Mouse (Mus musculus) liver, adult 2 months (tissue): ENCODE measurements around the gene Cntnap5b. TPM values are rescaled to one million over a fixed set of nuclear protein-coding genes. Genes with fewer than 3 reads are reported as not detected.
A peak's percentile ranks its signal among the peaks of the same experiment; 100 is the strongest.

Experiments used
- DNase-seq: peaks from one replicate; pipeline ENCODE4 v3.0.0-alpha.2; 2011; ENCODE audit warnings: low read depth, low spot score; ENCODE audit errors: extremely low read depth
- H3K27ac ChIP-seq: fragments of 200-500 bp; replicated peaks from 2 replicates; pipeline ENCODE4 v1.5.1; 2012; ENCODE audit warnings: low read depth, mild to moderate bottlenecking, control low read depth, inconsistent platforms, low read length; ENCODE audit not compliant: insufficient read depth
- H3K27me3 ChIP-seq: fragments of 200-500 bp; 2 replicates; pipeline ENCODE4 v1.6.1; 2012; ENCODE audit warnings: mild to moderate bottlenecking, moderate library complexity, low read length, inconsistent platforms; ENCODE audit not compliant: control insufficient read depth, insufficient read depth
- H3K36me3 ChIP-seq: fragments of 200-500 bp; 2 replicates; pipeline ENCODE4 v1.6.1; 2012; ENCODE audit warnings: low read length, inconsistent platforms; ENCODE audit not compliant: control insufficient read depth, insufficient read depth
- H3K4me1 ChIP-seq: fragments of 200-500 bp; 2 replicates; pipeline ENCODE4 v1.6.1; 2011; ENCODE audit warnings: low read length; ENCODE audit not compliant: control insufficient read depth, insufficient read depth
- H3K4me3 ChIP-seq: fragments of 200-500 bp; 2 replicates; pipeline ENCODE4 v1.5.1; 2011; ENCODE audit warnings: low read depth, mild to moderate bottlenecking, control low read depth, low read length, moderate library complexity; ENCODE audit not compliant: insufficient read depth
- H3K79me2 ChIP-seq: fragments of 200-500 bp; 2 replicates; pipeline ENCODE4 v1.6.1; 2012; ENCODE audit warnings: inconsistent platforms, mild to moderate bottlenecking, low read length, moderate library complexity; ENCODE audit not compliant: control insufficient read depth, insufficient read depth
- H3K9ac ChIP-seq: fragments of 200-500 bp; 2 replicates; pipeline ENCODE4 v1.6.1; 2012; ENCODE audit warnings: low read depth, mild to moderate bottlenecking, control low read depth, inconsistent platforms, low read length
- CTCF ChIP-seq: fragments of 200-500 bp; IDR thresholded peaks from 2 replicates; pipeline ENCODE4 v1.5.1; 2011; ENCODE audit warnings: low read depth, low read length, control low read depth
- POLR2A ChIP-seq: fragments of 200-500 bp; IDR thresholded peaks from 2 replicates; pipeline ENCODE4 v1.6.1; 2011; ENCODE audit warnings: low read length, control low read depth; ENCODE audit not compliant: insufficient read depth; ENCODE audit errors: extremely low read depth
- WGBS: fragments of 180-500 bp; shearing (Covaris S2); methylation state at CpG from one replicate; pipeline ENCODE4 v1.1.7; 2018; 5-methylcytosine and 5-hydroxymethylcytosine counted together
- polyA plus RNA-seq: library from polyadenylated mRNA; depleted of rRNA; stranded (reverse); fragments of >200 nt; gene quantifications from 2 replicates; pipeline ENCODE4 v1.2.3, GENCODE M21; 2012; rRNA removed
- total RNA-seq: library from RNA; depleted of rRNA; stranded (reverse); fragments of >200 nt; gene quantifications from 2 replicates; pipeline ENCODE4 v1.2.3, GENCODE M21; 2014; rRNA removed

The Cntnap5b gene
- not detected in 2 replicates for total RNA-seq
- polyA plus RNA-seq: not detected in 2 replicates

DNA sequence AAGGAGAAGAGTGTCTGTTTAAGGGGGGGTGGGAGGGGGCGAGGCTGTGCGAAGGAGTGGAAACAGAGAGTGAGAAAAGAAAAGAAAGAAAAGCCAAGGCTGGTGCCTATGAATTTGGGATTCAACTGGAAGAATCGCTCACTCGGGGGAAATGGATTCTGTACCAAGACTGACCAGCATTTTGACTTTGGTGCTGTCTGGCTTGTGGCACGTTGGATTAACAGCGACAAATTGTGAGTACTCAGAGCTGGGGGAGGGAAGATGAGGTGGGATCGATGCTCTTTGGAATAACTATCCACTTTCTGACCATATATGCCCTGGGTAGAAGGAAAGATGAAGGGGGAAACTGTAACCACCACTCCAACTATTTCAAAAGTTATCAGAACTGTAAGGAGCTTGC lies at the start of gene Cntnap5b:
Gene Cntnap5b, plus strand, starts transcription at position 152 of the 400 bp plus-strand sequence.
- Histone ChIP-seq H3K27me3 (no peaks in the 10 kb centered on the region), H3K9ac (no peak within 1 kb of the TSS), H3K79me2 (no peaks in the 10 kb centered on the region), H3K36me3 (no peaks in the 10 kb centered on the region), H3K27ac (no peak within 1 kb of the TSS), H3K4me1 (no peaks in the 10 kb centered on the region), H3K4me3 (no peak within 1 kb of the TSS)
- no peak for DNase-seq
- 30% methylated on average over 7 of the region's 7 CpGs for WGBS
- no peak for TF ChIP-seq POLR2A

DNA sequence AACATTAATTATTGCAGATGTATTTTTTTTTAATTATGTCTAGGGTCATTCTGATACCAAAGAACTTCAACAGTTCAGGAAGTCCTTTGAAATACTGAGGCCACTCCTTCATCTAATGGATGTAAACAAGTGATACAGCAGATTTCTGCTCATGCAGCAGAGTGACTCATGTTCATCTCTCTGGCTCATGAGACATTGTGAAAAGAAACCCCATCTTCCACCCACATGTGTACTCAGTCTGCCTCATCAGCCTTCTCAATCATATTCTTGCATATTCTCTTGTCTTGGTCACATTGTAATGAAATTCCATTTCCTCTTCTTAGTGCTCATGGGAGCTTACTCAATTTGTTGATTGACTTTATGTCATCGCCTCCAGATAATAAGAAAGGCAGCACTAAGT lies 12.6 kb upstream of the Cntnap5b start:
- 84% methylated on average over 1 of the region's 1 CpGs for WGBS
- Histone ChIP-seq H3K27ac (no peak overlapping the region), H3K79me2 (no peaks in the 10 kb centered on the region), H3K27me3 (no peaks in the 10 kb centered on the region), H3K4me1 (no peaks in the 10 kb centered on the region), H3K4me3 (no peak overlapping the region), H3K9ac (no peak overlapping the region), H3K36me3 (no peaks in the 10 kb centered on the region)
- TF ChIP-seq CTCF (no peak), POLR2A (no peak)
- no peak for DNase-seq

DNA sequence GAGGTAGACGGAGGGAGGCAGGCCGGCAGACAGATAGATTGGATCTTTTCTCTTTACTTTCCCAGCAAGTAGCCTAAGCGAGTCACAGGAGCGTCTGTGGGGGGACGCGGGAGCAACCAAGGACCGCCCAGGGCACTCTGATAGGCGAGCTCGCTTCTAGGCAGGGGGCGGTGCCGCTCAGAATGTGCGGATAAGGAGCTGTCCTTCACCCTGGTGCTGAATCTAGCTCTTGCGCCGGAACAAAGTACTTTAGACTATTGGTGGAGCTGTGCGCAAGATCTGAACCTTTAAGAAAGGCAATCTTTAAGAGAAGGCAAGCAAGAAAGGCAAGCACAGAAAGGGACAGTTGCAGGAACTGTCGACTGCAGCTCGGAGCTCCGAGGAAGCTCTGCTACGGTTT lies 382 bp upstream of the Cntnap5b start:
- Histone ChIP-seq H3K4me3 (no peak overlapping the region), H3K9ac (no peak overlapping the region), H3K36me3 (no peaks in the 10 kb centered on the region), H3K27me3 (no peaks in the 10 kb centered on the region), H3K27ac (no peak overlapping the region), H3K4me1 (no peaks in the 10 kb centered on the region), H3K79me2 (no peaks in the 10 kb centered on the region)
- peak; percentile 6 for DNase-seq
- WGBS: 4% methylated on average over 19 of the region's 19 CpGs
- TF ChIP-seq POLR2A: no peak
- no peak for TF ChIP-seq CTCF

DNA sequence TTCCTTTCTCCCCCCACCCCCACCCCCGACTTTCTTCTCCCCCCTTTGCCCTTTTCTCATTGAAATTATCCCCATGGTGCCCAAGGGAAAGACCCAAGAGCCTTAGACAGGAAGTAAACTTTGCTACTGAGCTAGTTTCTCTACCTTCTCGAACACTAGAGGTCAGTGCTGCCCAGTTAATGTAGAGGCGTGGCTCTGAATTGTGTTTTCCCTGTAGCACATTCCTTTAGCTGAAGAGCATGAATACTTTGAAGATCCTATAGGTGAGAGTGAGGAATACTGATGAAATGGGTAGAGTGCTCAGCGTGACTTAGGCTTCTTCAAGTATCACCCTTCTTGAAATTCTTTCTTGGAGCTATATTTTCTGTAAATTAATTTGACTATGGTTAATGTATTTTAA lies 1.6 kb downstream of the Cntnap5b start:
- Histone ChIP-seq H3K4me1 (no peaks in the 10 kb centered on the region), H3K79me2 (no peaks in the 10 kb centered on the region), H3K9ac (no peak overlapping the region), H3K27ac (no peak overlapping the region), H3K36me3 (no peaks in the 10 kb centered on the region), H3K27me3 (no peaks in the 10 kb centered on the region), H3K4me3 (no peak overlapping the region)
- DNase-seq: peak; percentile 6
- TF ChIP-seq POLR2A (no peak), CTCF (no peak)
- WGBS: 8% methylated on average over 4 of the region's 4 CpGs

DNA sequence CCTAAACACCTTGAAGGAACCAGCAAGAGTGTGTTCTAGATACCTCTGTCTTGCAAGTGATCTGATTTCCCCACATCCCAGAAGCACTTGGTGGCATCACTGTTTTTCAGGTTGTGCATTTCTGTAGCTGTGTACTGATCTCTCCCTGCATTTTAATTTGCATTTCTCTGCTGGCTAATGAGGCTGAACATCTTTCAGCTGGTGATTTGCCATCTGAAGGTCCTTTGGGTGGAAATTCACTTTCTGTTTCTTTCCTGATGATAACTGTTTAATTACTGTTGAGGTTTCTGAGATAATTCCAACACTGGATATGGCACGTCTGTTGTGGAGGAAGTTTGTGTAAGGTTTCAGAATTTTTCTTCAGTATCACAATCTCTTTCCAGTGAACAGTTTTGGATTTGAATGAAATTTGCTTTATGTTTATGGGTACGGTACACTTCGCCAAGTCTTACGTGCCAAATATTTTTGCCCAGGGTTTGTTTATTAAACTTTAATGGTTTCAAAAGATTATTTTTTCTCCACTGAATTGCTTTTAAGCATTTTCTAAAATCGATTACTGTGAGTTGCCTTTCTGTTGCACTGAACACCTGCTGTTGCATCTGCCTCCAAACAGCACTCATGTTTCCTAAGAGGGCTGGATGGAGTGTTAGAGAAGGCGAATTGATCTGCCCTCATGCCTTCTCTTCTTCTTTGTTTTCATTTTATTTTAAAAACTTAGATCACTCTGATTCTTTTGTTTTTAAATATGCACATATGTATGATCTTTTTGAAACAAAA lies 41.0 kb downstream of the Cntnap5b start:
- Histone ChIP-seq H3K4me3 (no peak overlapping the region), H3K9ac (no peak overlapping the region), H3K4me1 (no peaks in the 10 kb centered on the region), H3K79me2 (no peaks in the 10 kb centered on the region), H3K27ac (no peak overlapping the region), H3K36me3 (no peaks in the 10 kb centered on the region), H3K27me3 (no peaks in the 10 kb centered on the region)
- no peak for DNase-seq
- 75% methylated on average over 6 of the region's 6 CpGs for WGBS
- TF ChIP-seq CTCF (no peak), POLR2A (no peak)

DNA sequence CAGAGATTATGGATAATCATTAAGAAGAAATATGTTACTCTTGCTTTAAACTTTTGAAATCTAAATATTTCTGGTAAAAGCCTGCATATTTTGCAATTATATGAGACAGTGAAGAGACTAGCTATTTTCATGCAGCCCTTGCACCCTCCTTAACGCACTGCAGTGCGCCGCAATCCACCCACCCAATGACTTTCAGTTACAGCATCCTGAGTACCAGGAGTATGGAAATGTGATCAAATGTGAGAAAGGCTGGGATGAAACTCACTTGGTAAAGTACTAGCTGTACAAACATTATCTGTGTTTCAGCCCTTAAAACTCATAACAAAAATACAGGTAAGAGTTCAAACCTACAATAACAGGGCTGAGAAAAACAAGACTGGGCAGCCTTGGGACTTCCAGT lies 99.8 kb downstream of the Cntnap5b start:
- Histone ChIP-seq H3K36me3 (no peaks in the 10 kb centered on the region), H3K27me3 (no peaks in the 10 kb centered on the region), H3K9ac (no peak overlapping the region), H3K4me1 (no peaks in the 10 kb centered on the region), H3K79me2 (no peaks in the 10 kb centered on the region), H3K4me3 (no peak overlapping the region), H3K27ac (no peak overlapping the region)
- TF ChIP-seq POLR2A: no peak
- no peak for TF ChIP-seq CTCF
- no peak for DNase-seq
- WGBS: 93% methylated on average over 3 of the region's 3 CpGs
